In the genomic region with DNA sequence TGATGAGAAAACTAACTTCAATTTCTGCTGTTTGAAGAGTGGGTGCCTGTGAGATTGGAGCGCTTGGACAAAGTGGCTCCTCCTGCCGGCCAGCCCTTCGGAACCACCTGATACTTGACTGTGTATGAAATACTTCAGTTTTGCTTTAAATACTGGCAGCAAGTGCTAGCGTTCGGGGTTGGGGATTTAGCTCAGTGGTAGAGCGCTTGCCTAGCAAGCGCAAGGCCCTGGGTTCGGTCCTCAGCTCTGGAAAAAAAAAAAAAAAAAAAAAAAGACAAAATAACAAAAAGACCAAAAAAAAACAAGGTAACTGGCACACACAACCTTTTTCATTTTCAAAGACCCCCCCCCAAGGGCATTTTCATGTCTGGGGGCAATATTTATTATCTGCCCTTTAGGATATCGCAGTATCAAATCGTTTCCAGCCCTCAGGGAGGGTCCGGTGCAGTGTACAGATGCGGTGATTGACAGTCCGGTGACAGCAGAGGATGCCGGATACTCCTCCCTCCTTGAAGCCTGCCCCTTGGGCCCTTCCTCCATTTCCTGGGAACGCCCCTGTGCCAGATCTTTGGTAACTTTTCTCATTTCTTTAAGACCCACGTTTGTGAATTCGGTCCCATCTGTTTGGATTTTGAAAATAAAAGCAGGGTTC, we compare ENCODE assay signal across 8 mouse cellular contexts. TPM values are rescaled to one million over a fixed set of nuclear protein-coding genes. Genes with fewer than 3 reads are reported as not detected.
DNase-seq lines count a peak whose midpoint lies in the region; ATAC-seq and TF ChIP-seq lines count a peak whose summit lies in the region.

No protein-coding gene starts in this region.

- peak; percentile 66 for TF ChIP-seq CTCF in midbrain, postnatal 0 days (IDR thresholded peaks at IDR 0.05)

- peak; percentile 93 for ATAC-seq in lung, embryonic 16.5 days (ENCODE audit: low read depth)
- peak; percentile 88 for ATAC-seq in midbrain, postnatal 0 days (ENCODE audit: low FRiP score)

- peak overlapping the region; percentile 42 for H3K9ac ChIP-seq in lung, embryonic 16.5 days (ENCODE audit: low read length)
- peak overlapping the region; percentile 78 for H3K9ac ChIP-seq in midbrain, postnatal 0 days (replicated peaks; ENCODE audit: low read length, poor library complexity, severe bottlenecking)

- H3K27me3 ChIP-seq in lung, embryonic 16.5 days (ENCODE audit: control insufficient read depth, insufficient read depth, low read depth, low read length) = no peaks in the 10 kb centered on the region
- H3K27me3 ChIP-seq in midbrain, postnatal 0 days (ENCODE audit: insufficient read depth, low read length) = no peaks in the 10 kb centered on the region

- H3K4me2 ChIP-seq in lung, embryonic 16.5 days (ENCODE audit: low read depth, low read length) = peak overlapping the region; percentile 65
- H3K4me2 ChIP-seq in midbrain, postnatal 0 days (ENCODE audit: low read depth, low read length, poor library complexity, severe bottlenecking) = peak overlapping the region; percentile 41

- H3K4me1 ChIP-seq in lung, embryonic 16.5 days (replicated peaks; ENCODE audit: control insufficient read depth, insufficient read depth, low read length) = peaks cover 8% of the 10 kb centered on the region
- 0 out of 2 replicates have a peak, but pooled peaks cover 4% of the 10 kb centered on the region for H3K4me1 ChIP-seq in brown adipose tissue, adult 24 weeks (ENCODE audit: control insufficient read depth, insufficient read depth, insufficient read length, low read length)
- peaks cover 4% of the 10 kb centered on the region; the same call in 1 of the 2 replicates for H3K4me1 ChIP-seq in midbrain, postnatal 0 days (ENCODE audit: insufficient read depth, low read length)

- no peak for DNase-seq in lung, postnatal 25 days (ENCODE audit: low spot score)
- DNase-seq in heart, postnatal 4 days = peak; percentile 40
- peak; percentile 88 for DNase-seq in left cerebral cortex, postnatal 14 days (ENCODE audit: low spot score in 2 of 2)
- peak; percentile 81 for DNase-seq in midbrain, postnatal 0 days (ENCODE audit: low spot score)
- no peak for DNase-seq in retina, postnatal 1 day
- no peak for DNase-seq in thymus, postnatal 36 days

- WGBS in lung, embryonic 16.5 days = 4% methylated on average over 17 of the region's 17 CpGs
- WGBS in midbrain, postnatal 0 days = 6% methylated on average over 17 of the region's 17 CpGs

- intact Hi-C loops in left cerebral cortex, postnatal 14 days (cut with DNase I) = no loop called here

- H3K36me3 ChIP-seq in lung, embryonic 16.5 days (ENCODE audit: control insufficient read depth, insufficient read depth, low read length) = 0 out of 2 replicates have a peak, but pooled peaks cover 2% of the 10 kb centered on the region
- H3K36me3 ChIP-seq in midbrain, postnatal 0 days (ENCODE audit: insufficient read depth, low read length) = peaks cover 18% of the 10 kb centered on the region

- H3K27ac ChIP-seq in lung, embryonic 16.5 days (ENCODE audit: low read length) = 0 out of 2 replicates have a peak overlapping the region, but pooled peaks have one; percentile 2
- peak overlapping the region; percentile 94 for H3K27ac ChIP-seq in brown adipose tissue, adult 24 weeks (replicated peaks; ENCODE audit: low read depth, low read length)
- peak overlapping the region; percentile 76 for H3K27ac ChIP-seq in midbrain, postnatal 0 days (ENCODE audit: low read depth, low read length)

- H3K9me3 ChIP-seq in lung, embryonic 16.5 days (ENCODE audit: control insufficient read depth, low read length) = no peaks in the 10 kb centered on the region
- no peaks in the 10 kb centered on the region for H3K9me3 ChIP-seq in midbrain, postnatal 0 days (ENCODE audit: low read length)

- peak overlapping the region; percentile 79 for H3K4me3 ChIP-seq in lung, embryonic 16.5 days (ENCODE audit: low read length)
- peak overlapping the region; percentile 88 for H3K4me3 ChIP-seq in brown adipose tissue, adult 24 weeks (ENCODE audit: insufficient read depth, low read depth, low read length)
- H3K4me3 ChIP-seq in midbrain, postnatal 0 days (ENCODE audit: low read depth, low read length) = peak overlapping the region; percentile 75

RNA-seq across cellular contexts. Expression of gene LTO1, which starts 0.5 kb away (rescaled TPM):
- polyA plus RNA-seq in lung, embryonic 16.5 days (2015; fragmentation: Nextera tagmentation; extraction: Ambion mirVana) = 28.2 and 29.1 TPM in 2 replicates
- polyA plus RNA-seq in brown adipose tissue, adult 24 weeks (2012; ENCODE audit: insufficient read depth, insufficient read length, missing spikeins) = 20.4 and 20.7 TPM in 2 replicates
- total RNA-seq in heart, postnatal 4 days (2021) = 10 to 100 TPM; 13.8 to 14.8 TPM
- 10 to 100 TPM; 20.2 to 25.2 TPM for total RNA-seq in left cerebral cortex, postnatal 14 days (2021)
- 19.2 and 19.8 TPM in 2 replicates for total RNA-seq in midbrain, postnatal 0 days (2014; rRNA removed)
- polyA plus RNA-seq in midbrain, postnatal 0 days (2015; fragmentation: Nextera tagmentation; extraction: Ambion mirVana) = 17.9 and 18.9 TPM in 2 replicates

RNA-seq across cellular contexts. Expression of gene Fgf15, which starts 18.1 kb away (rescaled TPM):
- not detected in 2 replicates for polyA plus RNA-seq in lung, embryonic 16.5 days (2015; fragmentation: Nextera tagmentation; extraction: Ambion mirVana)
- not detected in 2 replicates for polyA plus RNA-seq in brown adipose tissue, adult 24 weeks (2012; ENCODE audit: insufficient read depth, insufficient read length, missing spikeins)
- not detected for total RNA-seq in heart, postnatal 4 days (2021)
- not detected for total RNA-seq in left cerebral cortex, postnatal 14 days (2021)
- total RNA-seq in midbrain, postnatal 0 days (2014; rRNA removed) = 7.9 and 9.3 TPM in 2 replicates
- 3.8 and 5.1 TPM in 2 replicates for polyA plus RNA-seq in midbrain, postnatal 0 days (2015; fragmentation: Nextera tagmentation; extraction: Ambion mirVana)

RNA-seq across cellular contexts. Expression of gene Ccnd1, which starts 25.3 kb away (rescaled TPM):
- polyA plus RNA-seq in lung, embryonic 16.5 days (2015; fragmentation: Nextera tagmentation; extraction: Ambion mirVana) = 92.5 and 122 TPM in 2 replicates
- 5.2 and 5.4 TPM in 2 replicates for polyA plus RNA-seq in brown adipose tissue, adult 24 weeks (2012; ENCODE audit: insufficient read depth, insufficient read length, missing spikeins)
- total RNA-seq in heart, postnatal 4 days (2021) = 100 to 1,000 TPM; 128 to 130 TPM
- total RNA-seq in left cerebral cortex, postnatal 14 days (2021) = 10 to 100 TPM; 26.3 to 39.2 TPM
- 26.3 and 32.8 TPM in 2 replicates for total RNA-seq in midbrain, postnatal 0 days (2014; rRNA removed)
- 17.9 and 18.5 TPM in 2 replicates for polyA plus RNA-seq in midbrain, postnatal 0 days (2015; fragmentation: Nextera tagmentation; extraction: Ambion mirVana)

Comparison
In these comparisons a context has a peak if more than half of its experiments do, and no peak if none do; other contexts are left out.
1. H3K27ac ChIP-seq: peak in every context shown above with its lines; median percentile 94 in brown adipose tissue, adult 24 weeks; 76 in midbrain, postnatal 0 days; 2 in lung, embryonic 16.5 days.
2. DNase-seq: peak in heart, postnatal 4 days (single experiment), left cerebral cortex, postnatal 14 days (2 of 2) and midbrain, postnatal 0 days (single experiment); none in lung, postnatal 25 days (single experiment), retina, postnatal 1 day (single experiment) and thymus, postnatal 36 days (0 of 2).
3. Peak in every context shown above with its lines, with median percentiles within 50 percentile points of each other: H3K4me3 ChIP-seq.